Mouse (Mus musculus): Measurements from ENCODE around the gene Unkl.
A peak's percentile ranks its signal among the peaks of the same experiment; 100 is the strongest.

The Unkl gene

DNA sequence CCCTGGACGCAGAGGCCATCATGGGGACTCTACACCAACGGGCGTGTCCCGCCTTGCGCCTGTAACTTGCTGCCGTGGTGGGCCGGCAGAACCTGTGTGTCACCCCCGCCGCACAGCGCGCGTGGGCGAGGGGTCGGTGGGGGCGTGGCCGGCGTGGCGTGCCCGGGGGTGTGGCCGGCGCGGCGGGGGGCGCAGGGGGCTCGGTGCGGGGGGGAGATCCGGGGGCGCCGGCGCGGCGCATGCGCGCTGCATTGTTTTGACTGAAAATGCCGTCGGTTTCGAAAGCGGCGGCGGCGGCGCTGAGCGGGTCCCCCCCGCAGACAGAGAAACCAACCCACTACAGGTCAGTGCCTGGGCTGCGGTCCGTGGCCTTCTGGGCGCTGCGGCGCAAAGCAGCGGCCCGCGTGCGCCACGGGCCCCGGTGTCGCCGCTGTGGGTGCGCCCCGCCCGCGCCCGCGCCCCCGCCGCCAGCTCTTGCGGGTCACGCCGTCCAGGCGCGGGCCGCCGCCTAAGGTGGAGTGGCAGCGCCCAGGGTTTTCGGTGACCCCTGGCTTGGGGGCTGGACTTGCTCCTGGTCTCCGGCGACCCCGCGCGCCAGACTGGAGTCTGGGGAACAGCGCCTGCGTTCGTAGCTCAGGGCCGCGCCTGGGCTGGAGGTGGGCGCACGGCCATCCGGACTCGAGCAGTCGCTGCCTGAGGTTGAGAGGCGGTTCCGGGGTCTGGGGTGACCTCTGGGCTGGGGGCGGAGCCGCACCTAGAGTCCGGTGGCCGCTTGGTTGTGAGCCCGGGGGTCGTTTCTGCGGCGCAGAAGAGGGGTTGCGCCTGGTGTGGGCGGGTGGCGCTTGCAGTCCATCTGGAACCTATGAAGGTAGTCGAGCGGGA is at the start of gene Unkl:
Gene Unkl (plus strand): TSS at position 248 of the 882 bp plus-strand sequence.
- peak; percentile 88 for DNase-seq (ENCODE audit: low read depth)

DNA sequence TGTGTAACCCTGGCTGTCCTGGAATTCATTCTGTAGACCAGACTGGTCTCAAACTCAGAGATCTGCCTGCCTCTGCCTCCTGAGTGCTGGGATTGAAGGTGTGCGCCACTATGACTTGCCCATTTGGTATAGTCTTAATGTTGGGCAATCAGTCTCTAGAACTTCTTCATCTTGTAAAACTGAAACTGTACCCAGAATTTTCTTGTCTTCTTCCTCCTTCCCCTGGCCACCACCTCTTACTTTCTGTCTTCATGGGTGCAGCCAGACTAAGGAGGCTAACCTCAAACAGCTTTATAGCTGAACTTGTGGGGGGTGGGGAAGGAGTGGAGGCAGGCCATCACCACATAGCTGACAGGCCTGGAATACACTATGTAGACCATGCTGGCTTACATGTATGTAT is 49.4 kb upstream of the Unkl start:
- DNase-seq (ENCODE audit: low read depth): no peak

GRCm38 (mm10) chr17:25139960-25140359 is 48.2 kb upstream of the Unkl start:
- DNase-seq (ENCODE audit: low read depth): peak; percentile 62

GRCm38 (mm10) chr17:25162161-25162560 is 26.0 kb upstream of the Unkl start, which contains the start of gene Ccdc154:
Gene Ccdc154 (plus strand): TSS chr17:25162461.
- no peak for DNase-seq (ENCODE audit: low read depth)

GRCm38 (mm10) chr17:25163387-25163786 is 24.8 kb upstream of the Unkl start:
- DNase-seq (ENCODE audit: low read depth): no peak

GRCm38 (mm10) chr17:25164770-25165169 is 23.4 kb upstream of the Unkl start:
- no peak for DNase-seq (ENCODE audit: low read depth)

DNA sequence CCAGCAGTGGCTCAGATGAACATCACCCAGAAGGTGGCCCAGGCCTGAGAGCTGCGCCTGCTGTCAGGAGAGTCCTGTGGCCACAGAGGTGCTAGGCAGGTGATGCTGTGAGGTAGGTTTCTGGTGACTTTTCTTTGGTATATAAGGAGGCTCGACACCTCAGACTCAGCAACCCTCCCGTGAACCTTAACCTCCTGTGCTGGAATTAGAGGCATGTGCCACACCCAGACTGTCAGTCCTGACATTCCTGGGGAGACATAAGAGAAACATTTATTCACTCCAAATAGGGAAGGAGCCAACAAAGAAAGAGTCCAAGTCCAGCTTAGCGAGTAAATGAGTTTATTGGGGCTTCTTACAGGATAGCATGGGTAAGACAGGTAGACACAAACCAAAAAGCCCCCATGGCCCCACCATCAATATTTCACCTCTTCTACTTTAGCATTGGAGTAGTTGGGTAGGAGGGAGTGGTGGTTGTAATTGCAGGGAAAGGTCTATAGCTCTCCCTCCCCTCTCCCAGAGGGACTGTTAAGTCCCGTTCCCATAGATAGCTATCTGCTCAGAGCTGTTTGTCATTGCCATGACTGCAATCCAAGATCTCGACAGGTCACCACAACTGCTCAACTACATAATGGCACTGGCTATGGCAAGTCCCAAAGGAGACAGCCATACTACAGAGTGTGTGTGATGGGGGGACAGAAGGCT is 22.1 kb upstream of the Unkl start:
- DNase-seq (ENCODE audit: low read depth): peak; percentile 16

GRCm38 (mm10) chr17:25169706-25170105 is 18.5 kb upstream of the Unkl start:
- DNase-seq (ENCODE audit: low read depth): no peak

DNA sequence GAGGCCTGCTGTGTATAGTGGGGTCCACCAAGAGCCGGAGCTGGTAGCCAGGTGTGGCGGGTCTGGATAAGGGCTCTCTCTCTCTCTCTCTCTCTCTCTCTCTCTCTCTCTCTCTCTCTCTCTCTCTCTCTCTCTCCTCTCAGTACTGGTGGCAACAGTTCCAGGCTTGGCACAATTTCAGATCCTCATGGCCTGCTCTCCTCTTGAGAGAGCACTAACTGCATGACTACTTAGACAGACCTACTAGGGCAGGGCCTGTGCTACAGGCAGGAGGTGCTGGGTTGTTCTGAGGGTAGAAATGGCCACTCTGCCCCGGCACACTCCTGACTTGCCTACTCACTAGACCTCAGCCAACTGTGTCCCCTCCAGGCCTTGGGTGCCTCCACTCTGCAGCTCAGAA is 15.6 kb upstream of the Unkl start:
- DNase-seq (ENCODE audit: low read depth): no peak

DNA sequence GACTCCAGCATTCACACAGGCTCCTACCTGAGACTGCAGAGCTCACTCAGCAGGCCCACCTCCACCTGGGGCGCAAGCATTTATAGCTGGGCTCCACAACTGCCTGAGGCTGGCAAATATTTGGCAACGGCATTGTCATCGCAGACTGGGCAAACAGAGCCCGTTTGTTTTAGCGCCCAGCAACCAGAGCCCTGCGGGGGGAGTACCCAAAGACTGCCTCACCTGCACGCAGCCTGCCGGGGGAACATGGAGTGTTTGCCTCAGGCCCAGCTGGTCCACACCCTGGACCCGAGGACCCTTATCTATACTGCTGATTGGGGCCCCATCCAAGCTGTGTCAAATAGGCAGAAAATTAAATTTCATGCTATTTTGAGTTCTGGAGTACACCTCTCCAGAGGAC is 12.8 kb upstream of the Unkl start, which contains the start of gene Gm38655:
Gene Gm38655 (minus strand): TSS at position 61 of the 400 bp plus-strand sequence.
- no peak for DNase-seq (ENCODE audit: low read depth)

DNA sequence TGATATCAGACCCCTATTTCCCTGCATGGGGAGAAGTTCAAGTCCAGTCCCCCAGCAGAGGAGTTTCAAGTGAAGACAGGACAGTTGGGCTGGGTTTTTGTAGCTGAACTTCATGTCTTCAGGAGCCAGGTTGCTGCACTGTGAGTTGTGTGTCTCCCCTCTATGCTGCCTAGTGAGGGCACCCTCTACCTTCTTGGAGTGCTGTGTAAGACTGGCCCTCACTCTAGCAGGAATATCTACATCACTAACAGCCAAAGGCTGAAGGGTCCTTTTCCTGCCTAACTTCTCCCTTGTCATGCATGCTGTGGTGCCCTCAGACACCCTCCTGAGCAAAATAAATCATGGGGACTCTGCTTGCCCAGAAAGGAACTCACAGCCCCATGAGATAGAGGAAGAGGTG is 5.0 kb upstream of the Unkl start:
- peak; percentile 68 for DNase-seq (ENCODE audit: low read depth)

GRCm38 (mm10) chr17:25184129-25184691 is 4.0 kb upstream of the Unkl start, which contains the start of gene BC003965:
Gene BC003965 (plus strand): TSS chr17:25184554.
- DNase-seq (ENCODE audit: low read depth): peak; percentile 99

GRCm38 (mm10) chr17:25184961-25185360 is 3.2 kb upstream of the Unkl start:
- DNase-seq (ENCODE audit: low read depth): peak; percentile 24

DNA sequence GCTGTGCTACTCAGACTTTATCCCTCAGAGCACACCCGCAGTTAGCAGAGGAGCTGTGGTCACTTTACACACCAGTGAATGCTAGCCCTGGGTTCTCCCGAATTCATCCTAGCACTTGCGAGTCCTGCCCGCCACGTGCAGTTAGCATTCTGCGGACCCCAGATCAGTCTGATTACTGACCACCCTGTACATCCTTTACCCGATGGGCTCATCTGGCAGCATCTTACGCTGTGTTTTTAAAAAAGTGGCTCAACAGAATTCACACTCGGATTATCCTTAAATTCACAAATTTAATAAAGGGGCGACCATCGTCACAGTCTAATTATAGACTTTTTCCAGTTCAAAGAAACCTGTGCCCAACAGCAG is 430 bp upstream of the Unkl start:
- no peak for DNase-seq (ENCODE audit: low read depth)

DNA sequence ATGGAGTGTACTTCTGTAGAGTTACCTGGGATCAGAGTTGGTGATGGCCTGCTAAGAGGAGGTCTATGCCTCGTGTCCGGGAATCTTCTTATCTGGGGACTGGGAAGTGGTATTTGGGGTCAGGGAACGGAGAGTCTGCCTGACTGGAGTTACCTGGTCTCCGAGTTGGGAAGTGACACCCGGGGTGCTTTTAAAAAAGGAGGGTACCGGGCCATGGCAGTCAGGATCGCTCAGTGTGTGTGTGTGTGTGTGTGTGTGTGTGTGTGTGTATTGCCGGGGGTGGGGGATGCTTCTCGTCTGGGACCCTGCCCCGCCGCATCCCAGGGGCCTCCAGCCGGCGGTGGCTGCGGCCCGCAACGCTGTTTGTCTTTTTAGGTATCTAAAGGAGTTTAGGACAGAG is 894 bp downstream of the Unkl start:
- no peak for DNase-seq (ENCODE audit: low read depth)

DNA sequence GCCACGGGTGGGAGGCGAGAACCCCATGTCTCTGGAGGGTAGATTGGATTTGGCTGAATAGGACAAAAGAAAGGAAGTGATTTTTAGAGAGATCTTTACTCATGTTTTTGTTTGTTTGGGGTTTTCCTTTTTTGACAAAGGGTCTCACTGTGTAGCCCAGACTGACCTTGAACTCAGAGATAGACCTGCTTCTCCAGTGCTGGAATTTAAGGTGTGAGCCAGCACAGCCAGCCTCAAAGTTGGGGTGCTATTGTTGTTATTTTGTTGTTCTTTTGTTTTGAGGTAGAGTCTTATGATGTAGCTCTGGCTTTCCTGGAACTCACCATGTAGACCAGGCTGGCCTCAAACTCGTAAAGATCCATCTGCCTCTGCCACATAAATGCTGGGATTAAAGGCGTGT is 14.2 kb downstream of the Unkl start:
- DNase-seq (ENCODE audit: low read depth): no peak

- DNase-seq (ENCODE audit: low read depth): no peak
These were observed 21.8 kb downstream of the Unkl start for GRCm38 (mm10) chr17:25210006-25210405.

DNA sequence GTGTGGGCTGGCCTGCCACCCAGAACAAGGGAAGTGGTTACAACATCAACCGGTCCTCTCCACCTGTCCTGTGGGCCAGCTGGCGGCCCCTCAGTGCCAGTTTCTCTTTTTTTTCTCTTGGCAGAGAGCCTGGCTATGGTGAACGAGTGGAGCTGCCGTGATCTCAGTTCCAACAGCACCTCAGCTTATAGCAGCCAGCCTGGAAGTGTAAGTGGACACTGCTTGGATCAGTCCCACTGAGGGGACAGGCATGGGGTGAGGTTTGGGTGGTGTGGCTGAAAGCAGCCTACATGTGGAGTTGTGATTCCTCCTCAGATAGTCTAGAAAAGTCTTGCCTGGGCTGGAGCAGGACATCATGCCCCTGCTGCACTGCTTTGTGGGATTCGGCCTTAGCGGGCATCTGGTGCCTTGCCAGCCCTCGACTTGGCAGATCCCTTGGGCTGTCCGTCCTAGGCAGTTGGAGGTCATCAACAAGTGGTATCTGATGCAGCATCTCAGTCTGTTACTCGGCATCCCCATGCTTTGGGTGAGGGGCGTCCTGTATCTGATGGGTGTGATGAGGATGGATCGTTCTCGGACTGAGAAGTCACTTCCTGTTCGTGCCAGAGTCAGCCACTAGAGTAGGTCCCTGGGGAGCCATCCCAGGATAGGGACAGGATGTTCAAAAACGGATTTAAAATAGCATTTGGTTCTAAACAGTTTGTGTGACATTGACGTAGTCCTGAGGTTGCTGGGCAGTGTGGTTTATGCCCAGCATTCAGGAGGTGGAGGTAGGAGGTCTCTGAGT is 22.7 kb downstream of the Unkl start:
- no peak for DNase-seq (ENCODE audit: low read depth)

DNA sequence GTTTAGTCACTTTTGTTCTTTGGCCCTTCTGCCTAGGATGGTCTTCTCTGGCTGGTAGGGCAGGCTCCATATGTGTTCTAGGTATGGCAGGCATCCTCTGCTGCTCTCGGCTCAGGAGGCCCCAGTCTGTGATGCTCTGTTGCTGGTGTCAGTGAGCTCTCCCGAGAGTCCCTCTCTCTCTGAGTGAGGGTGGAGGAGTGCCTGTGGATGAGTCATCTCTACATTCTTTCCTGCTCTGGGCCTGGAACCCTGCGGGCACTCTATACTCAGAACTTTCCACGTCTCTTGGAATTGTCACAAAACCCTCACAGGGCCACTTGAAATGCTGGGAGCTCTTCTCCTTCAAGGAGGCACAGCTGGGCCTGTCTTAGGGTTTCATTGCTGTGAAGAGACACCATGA is 23.5 kb downstream of the Unkl start:
- peak; percentile 64 for DNase-seq (ENCODE audit: low read depth)

- no peak for DNase-seq (ENCODE audit: low read depth)
These were observed 27.2 kb downstream of the Unkl start for GRCm38 (mm10) chr17:25215431-25215830.

- DNase-seq (ENCODE audit: low read depth): peak; percentile 56
These were observed 30.8 kb downstream of the Unkl start for GRCm38 (mm10) chr17:25218967-25219366.

Measured in NIH3T3 (cell line).